Mouse (Mus musculus): ENCODE measurements around the gene Man2a1. TPM values are rescaled to one million over a fixed set of nuclear protein-coding genes. Genes with fewer than 3 reads are reported as not detected.
"Not testable (repeated sequence)": the region's sequence is repeated elsewhere in the genome, so short reads cannot be mapped to it uniquely, and the experiment has no call there.

Man2a1 gene
- total RNA-seq, 4 experiments from 2014 or later = 112 to 154 (median 134) TPM

DNA sequence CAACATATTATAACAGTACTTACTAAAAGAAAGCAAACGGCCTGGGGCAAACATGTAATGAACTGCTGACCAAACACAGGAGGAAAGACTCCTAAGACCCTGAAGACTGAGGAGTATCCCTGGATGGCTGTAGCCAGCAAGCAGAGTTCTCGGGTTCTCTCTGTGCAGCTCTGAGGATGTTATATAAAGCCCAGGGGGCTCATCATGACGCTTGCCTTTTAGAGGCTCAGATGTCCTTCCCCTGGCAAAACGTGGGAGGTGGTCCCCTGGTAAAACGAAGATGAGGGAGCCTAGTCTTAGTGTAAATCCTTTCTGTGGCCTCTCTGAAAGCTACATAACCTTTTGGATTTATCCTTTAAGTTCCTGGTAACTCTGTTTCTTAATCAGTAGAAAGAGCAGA lies 119.2 kb downstream of the Man2a1 start:
- DNase-seq = no peak

DNA sequence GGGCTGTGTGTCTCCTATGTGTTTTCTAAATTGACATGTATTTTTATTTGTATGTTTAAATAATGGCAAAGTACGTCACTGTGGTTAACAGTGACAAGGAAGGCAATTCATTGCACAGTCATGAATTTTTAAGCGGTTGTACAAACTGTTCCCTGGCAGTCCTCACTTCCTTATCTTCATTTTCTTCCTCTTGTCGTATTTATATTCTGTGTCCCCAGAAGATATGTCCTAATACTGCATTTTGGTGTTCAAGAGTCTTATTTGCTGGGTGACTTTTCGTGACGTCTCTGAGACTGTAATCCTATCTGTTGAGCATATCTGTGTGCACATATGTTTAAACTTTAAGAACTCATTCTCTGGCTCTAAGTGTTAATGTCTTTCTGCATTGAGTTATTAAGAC lies 120.6 kb downstream of the Man2a1 start:
- no peak for DNase-seq

DNA sequence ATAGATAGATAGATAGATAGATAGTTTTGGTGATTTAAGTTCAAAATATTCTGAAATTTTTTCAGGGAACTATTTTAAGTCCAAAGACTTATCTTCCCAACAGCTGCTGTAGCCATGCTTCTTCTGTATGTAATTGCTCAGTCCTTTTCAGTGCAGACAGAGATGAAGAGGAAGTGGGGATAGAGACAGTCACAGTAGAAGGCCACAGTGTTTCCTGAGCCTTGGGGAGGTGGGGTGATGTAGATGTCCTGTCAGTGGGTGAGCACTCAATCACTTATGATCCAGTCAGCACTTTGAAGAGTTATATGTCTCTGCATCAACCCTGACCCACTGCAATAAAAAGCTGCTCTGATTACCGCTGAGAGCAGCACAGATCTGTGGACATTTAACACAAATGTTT lies 122.6 kb downstream of the Man2a1 start:
- no peak for DNase-seq

DNA sequence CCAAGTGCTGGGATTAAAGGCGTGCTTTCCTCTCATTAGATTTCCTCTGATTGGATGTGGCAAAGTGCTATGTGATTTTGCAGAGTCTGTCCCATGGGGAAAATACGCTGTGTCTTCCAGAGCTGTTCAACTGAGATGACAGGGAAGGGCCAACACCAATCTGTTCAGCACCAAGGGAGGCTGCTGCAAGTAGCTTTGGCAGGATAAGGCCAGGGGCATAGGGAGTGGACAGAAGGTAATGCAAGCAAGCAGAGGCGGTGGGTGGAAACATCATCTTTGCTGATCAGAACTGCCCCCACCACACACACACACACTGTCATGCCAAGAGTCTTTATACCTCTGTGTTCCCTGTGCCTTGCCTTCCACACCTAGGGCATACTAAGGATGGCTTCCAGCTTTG lies 124.7 kb downstream of the Man2a1 start:
- no peak for DNase-seq

DNA sequence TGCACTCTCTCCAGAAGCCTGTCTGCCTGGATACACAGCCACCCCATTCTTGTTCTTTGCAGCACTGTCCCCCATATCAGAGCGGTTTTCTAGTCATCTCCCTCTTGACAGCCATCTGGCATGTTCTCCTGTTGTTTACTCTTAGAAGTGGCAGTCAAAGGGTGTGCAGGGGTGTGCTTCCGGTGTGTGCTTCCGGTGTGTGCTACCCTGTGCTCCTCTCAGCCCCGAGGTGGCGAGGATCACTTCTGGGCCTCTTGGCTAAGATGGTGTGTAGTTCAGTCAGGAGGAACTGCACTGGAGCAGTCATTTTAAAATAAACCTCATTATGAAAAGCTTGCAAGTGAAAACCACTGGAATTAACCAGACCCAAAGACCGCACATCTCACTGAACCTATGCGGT lies 125.5 kb downstream of the Man2a1 start:
- no peak for DNase-seq

DNA sequence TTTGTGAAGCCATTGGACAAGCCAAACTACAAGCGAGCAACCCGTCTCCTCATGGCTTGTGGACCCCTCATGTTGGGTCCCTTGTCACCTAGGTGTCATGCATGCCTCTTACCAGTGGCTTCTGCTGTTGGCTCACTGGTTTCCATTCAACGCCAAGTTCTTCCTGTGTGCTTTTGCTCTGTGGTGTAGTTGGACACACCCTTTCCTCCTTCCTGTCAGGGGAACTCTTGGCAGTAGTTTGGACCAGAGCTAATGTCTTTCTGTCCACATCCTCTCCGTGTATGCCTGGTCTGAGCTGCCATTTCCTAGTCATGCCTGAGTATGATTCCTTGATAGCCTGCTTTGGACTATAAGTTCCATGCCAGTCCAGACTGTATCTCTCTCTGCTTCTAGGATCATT lies 135.0 kb downstream of the Man2a1 start:
- DNase-seq = no peak

DNA sequence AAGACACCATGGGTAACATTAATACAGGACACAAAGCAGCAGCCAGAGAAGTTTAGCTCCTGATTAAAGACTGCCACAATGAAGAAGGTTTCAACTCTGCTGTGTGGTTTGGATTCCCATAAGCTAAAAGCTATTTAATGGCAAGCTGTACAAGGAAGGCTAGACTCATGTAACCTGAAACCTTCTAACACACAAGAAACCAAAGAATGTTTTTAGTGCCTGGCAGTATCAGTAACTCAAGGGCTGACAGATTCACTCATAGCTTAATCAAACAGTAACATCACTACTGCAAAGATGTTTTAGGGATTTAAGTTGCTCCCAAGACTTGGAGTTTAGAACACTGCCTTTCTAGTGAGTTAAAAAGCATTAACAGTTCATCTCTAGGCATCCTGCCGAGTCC lies 137.4 kb downstream of the Man2a1 start:
- DNase-seq = no peak

DNA sequence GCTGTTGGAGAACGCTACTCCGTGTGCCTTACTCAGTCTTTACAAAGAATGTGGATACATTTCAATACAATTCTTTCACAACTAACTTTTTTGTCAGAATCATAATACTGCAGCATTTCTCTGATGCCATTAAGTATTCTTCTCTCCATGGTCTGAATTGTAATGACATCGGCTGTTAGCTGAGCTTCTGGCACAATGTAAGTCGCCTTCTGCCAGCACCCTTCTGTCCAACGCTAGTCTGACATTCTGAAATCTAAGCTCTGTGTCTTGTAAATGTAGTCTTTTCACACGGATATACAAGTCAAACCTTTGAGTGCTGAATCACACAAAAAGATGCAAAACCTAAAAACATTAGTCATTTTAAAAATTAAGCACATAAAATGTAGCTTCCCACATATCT lies 138.6 kb downstream of the Man2a1 start:
- no peak for DNase-seq

DNA sequence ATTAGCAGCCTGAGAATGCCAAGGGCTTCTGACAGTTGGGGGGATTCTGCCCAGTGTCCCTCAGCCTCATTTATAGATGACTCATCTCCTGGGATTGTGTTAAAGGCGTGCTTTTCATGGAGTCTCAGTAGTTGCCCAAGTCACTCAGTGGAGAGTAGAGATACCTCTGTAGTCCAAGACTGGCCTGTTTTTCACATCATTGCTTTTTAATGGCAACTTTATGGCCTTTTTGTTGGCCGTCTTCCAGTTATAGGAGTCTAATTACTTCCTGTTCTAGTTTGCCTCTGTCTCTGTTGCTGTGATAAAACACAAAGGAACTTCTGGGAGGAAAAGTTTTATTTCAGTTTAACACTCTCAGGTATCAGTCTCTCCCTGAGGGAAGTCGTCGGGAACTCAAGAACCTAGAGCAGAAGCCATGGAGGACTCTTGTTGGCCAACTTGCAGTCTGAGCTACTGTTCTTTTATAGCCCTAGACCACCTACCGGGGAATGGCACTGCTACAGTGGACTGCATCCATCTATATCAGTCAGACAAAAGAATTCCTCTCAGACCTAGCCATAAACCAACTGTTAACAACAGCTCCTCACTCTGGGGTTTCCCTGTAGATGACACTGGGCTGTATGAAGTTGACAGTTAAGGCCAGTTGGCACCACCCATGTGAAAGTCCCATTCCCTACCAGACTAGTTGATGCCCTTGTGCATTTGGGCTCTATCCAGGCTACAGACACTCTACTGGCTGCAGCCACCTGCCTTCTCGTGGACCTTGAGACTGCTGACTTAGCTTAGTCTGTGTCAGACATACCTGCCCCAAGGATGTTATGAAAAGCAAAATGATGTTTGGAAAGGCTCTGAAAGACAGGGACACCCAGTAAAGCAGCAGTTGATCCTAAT lies 142.4 kb downstream of the Man2a1 start:
- DNase-seq = no peak

DNA sequence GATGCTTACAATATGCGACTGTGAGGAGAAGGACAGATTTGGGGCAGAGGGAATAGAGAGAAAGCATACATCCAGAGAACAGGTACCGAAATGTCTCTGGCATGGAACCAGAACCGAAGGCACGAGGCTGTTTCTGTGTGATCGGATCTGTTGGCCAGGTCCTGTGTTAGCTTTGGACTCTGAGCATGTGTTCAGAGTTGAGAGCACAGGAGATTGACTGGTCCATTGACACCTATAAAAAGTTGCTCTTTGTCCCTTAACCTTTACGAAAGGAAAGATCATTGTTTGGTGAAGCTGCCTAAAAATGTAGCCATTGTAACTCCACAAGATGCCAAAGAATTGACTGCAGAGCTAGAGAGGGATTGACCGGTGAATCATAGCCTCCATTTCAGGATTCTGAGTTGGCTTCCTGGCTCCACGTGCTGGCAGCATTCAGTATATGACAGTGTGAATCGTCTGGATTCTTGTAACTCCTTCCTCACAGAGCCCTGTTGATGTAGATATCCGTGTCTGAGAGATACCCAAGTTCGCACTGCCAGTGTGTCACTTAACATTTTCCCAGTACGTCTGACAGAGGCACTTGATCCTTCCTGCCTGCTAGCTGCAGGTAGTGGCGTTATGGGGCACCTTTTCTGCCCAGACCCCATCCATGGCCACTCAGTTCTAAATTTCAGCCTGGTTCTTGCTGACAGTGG lies 143.2 kb downstream of the Man2a1 start:
- DNase-seq = no peak

DNA sequence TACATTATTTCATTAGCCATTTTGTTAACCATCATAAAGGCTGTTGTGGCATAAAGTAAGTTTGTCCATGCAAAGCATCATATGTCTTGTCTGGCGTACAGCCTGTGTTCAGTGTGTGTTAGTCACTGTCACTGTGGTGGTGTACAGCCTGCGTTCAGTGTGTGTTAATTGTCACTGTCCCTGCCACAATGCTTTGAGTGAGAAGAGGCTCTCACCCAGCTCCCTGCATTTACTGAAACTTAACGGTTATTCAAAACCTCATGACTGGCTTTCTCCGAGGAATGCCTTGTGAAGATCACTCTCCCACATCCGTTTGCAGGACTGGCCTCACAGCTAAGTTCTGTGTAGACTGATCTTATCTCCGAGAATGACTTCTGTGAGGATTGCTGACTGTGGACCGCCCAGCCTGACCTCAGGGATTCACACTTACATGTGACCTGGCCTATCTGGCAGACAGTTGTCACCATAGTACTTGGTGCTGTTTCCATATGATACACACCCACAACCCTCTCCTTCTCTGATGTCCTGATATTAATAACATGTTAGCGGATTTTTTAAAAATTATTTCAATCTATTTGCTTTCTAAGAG lies 146.2 kb downstream of the Man2a1 start:
- no peak for DNase-seq

DNA sequence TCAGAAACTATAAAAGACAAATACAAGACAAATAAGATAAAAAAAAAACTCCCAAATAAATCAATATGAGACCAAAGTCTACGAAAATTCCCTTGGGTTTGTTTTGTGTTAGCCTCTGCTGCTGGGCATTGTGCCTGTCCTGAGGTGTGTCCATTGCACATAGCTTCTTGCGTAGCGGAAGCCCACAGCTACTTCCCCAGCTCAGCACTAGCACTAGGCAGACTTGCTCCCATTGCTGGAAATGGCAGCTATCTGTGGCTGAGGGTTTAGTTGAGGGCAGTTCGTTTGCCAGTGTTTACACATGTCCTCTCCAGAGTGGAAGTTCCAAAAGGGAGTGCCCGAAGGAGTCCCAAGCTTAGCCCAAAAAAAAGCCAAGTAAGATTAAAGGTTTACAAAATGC lies 146.9 kb downstream of the Man2a1 start:
- DNase-seq = no peak

DNA sequence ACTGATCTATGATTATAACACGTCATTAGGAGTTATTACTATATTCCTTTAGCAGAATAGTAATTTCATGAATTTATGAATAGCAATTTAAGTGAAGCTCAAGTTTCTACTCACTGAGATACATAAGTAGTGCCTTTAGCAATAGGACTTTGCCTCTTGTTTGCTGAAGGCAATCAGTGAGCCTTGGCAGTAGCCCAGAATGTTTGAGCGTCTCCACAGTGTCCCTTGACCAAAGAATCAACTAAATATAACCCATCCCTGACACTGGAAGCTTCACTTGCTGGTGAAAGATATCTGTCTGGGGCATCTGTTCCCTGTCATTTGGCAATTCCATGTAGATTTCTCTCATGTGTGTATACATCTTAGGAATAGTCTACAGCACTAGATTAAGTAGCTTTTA lies 147.6 kb downstream of the Man2a1 start:
- no peak for DNase-seq

DNA sequence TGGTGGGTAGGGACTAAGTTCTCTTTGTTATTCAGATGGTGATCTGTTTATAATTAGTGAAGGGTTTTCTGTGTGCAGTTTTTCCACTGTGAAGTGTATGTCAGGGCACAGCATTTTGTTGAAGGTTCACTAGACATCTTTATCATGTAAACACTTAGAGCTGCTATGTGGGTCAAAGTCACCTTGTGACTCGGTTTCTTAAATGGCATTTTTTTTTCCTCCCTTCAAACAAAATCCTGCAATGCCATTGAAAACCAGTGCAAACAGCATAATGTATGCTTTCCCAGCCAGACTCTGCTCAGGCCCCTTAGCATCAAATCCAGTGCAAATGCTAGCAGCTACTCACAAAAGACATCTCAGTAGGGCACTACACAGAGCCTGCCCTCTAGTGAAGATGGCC lies 148.6 kb downstream of the Man2a1 start:
- no peak for DNase-seq

DNA sequence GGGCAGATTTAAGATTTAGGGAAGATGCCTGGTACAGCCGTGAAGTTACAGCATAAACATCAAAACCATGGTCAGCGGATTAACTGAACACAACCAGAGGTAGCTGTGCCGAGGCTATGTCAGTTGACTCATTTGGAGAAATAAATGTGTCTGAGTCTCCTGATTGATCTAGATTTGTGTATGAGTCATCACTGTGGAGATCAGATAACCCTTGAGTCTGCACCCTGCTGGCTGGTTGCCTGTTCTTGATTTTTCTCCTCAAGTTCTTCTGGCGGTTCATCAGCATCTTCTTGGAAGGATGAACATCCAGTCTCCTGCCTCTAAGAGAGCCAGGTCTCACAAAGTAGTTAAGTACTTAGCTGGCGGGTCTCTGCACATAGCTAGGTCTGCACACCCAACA lies 150.7 kb downstream of the Man2a1 start:
- DNase-seq = no peak

DNA sequence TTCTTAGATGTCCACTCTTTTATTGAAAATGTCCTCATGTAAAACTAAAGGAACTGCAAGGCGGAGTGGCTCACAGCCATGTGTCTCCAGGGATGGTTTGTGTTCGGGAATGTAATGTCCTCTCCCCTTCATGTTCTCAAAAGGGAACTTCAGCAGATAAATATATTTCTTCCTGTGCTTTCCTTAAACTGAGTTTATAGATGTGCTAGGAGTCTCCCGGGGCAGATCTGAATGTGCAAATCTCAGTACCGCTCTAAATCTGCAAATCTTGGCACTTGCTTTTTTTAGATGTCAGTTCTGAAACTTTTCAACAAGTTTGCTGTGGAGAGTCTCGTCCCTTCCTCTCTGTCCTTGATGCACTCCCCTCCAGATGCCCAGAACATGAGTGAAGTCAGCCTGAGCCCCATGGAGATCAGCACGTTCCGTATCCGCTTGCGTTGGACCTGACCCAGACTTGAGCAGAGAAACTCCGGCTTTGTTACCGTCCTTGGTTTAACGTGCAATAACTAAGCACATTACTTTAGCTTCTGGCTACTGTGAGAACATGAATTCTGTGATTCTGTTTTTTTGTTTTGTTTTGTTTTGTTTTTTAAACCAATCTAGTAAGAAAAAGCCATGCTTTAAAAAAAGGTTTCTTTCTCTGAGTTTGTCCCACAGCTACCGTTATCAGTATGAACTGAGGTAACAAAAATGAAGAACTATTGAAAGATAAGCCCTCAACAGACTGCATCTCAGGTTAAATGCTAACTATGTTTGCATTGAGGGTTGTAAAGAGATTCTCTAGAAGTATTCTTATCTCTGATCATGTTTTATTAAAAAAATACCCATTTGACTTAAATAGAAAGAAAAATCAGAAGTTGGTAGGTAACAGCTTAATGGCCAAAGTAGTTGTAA lies 151.8 kb downstream of the Man2a1 start:
- no peak for DNase-seq

DNA sequence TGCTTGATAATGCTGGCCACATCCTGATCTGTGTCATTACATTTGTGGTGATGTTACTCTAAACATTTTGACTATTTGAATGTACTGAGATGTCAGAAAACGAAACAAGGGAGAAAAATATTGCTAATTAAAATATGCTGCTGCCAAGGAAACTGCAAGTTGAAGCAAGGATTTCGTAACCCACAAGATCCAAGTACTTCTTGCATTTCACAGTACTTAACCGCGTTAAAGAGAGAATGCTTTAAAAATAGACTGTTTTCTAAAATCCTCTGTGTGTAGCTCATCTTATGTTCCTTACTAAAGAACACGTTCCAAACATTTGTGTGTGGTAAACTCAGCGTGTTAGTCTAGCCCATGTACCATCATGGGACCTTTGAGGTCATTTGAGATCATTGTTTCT lies 153.0 kb downstream of the Man2a1 start:
- DNase-seq = no peak

DNA sequence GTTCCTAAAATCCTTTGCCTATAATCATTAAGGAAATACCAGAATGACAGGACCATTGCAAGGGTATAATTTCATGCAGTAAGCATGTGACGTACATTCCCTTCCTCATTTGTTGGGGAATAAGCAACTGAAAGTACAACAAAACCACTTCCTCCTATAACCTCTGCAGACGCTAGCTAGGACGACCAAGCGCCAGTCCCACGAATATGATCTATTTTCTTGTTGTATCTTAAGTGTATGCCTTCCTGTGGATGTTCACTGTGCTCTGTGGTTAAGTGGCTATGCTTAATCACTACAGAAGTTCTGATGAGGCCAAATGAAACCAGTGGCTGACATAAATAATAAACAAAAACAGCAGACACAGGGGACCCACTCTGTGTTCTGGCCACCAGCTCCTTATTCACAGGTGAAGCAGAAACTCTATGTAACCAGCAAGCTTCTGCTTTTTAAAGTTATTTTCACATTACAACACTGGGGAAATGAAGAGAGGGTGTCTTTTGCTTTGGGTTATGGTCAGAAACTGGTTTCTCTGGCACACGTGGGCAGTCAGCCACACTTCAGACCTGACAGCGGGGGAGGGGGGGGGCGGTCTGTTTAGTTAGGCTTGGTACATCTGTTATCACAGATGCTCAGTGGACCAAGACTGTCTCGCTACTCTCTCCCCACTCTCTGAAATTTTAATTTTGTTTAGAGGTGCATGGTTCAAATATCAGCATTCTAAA lies 153.8 kb downstream of the Man2a1 start:
- no peak for DNase-seq

DNA sequence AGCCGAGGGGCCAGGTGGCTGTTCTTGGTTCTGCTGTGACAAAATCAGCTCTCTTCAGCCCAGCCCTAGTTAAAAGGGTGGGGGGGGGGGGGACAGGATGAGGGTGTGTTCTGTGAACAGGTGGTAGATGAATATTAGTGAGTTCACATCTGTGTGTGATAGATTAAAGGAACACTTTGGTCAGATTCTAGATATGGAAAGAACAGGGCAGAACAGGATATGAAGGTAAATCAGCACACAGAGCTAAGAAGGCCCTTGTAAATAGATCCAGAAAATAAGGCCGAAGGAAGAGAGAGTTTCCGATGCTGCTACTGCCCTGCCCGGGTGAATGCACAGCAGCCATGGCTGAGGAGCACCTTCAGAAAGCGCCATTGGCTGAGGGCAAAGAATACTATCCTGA lies 154.7 kb downstream of the Man2a1 start:
- DNase-seq = no peak

DNA sequence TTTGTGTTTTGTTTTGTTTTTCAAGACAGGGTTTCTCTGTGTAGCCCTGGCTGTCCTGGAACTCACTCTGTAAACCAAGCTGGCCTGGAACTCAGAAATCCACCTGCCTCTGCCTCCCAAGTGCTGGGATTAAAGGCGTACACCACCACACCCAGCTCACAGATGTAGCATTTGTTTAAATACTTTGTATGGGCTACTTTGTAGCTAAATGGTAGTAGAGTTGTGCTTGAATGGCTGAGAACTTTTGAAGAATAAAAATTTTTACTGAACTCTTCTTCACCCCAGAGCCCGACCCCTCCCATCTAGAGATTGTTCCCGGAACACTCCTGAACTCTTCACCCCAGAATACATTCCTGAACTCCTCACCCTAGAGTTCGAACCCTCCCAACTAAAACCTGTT lies 162.1 kb downstream of the Man2a1 start:
- not testable (repeated sequence) for DNase-seq

DNA sequence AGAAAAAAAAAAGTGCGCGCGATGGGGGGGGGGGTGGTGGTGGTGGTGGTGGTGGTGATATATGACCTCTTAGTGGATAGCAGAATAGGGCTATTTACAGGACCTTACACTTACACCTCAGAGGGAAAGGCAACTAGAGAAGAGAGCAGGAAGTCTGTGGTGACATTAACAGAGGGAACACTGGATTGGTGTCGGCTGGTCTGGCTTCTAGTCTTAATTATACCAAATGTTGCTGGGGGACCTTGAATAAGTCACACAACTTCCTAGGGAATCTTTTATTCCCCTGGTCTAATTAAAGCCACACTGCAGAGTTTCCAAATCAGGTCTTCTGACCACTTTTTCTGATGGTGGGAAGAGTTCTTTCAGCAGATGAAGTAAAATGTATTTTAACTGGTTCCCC lies 163.0 kb downstream of the Man2a1 start:
- no peak for DNase-seq

Data from adrenal gland, adult 8-10 months (tissue).